Mouse (Mus musculus): Measurements from ENCODE around the gene Grid1.

- TF ChIP-seq CTCF (IDR thresholded peaks at IDR 0.05; ENCODE audit: borderline replicate concordance, control insufficient read depth, extremely low read depth, insufficient read depth, low read length, poor library complexity) (no peak), POLR2A (IDR thresholded peaks at IDR 0.05; ENCODE audit: control insufficient read depth, extremely low read depth, insufficient read depth, low read length, poor library complexity) (no peak)
These were observed 26.4 kb upstream of the Grid1 start for GRCm38 (mm10) chr14:34793406-34794037.
